Mouse (Mus musculus) Patski (cell line): Measurements from ENCODE around the gene Ms4a2. TPM values are rescaled to one million over a fixed set of nuclear protein-coding genes. Genes with fewer than 3 reads are reported as not detected.

ENCODE experiments used
- ATAC-seq: fragments of 100-300 bp; one replicate; pipeline ENCODE4 v1.8.0; 2021
- CTCF ChIA-PET: fragments of 350-600 bp; sonication (Branson Sonifier 250); formaldehyde crosslinking; loops from one replicate; lab custom pipeline; 2022; ENCODE audit warnings: inconsistent platforms; lab: Charles Lee
- POLR2A ChIA-PET: fragments of 350-600 bp; sonication (Branson Sonifier 250); formaldehyde crosslinking; loops from one replicate; lab custom pipeline; 2022; ENCODE audit warnings: antibody characterized with exemption, inconsistent platforms; lab: Charles Lee
- DNase-seq: peaks from one replicate; pipeline ENCODE4 v3.0.0-alpha.2; 2011; ENCODE audit warnings: low read depth, low spot score
- H3K27me3 ChIP-seq: fragments of 371-371 bp; one replicate; pipeline ENCODE4 v1.5.1; 2021
- CTCF ChIP-seq: fragments of 100-300 bp; IDR thresholded peaks from one replicate; pipeline ENCODE4 v1.5.1; 2021
- in situ Hi-C: fragments of 300-500 bp; cut with MboI; formaldehyde crosslinking; loops from 3 replicates; pipeline ENCODE4 v1.11.1; 2018; ENCODE audit warnings: low pct_unique_long_range_greater_than_20kb, mixed read lengths
- polyA plus RNA-seq: library from polyadenylated mRNA; unstranded; gene quantifications from one replicate; pipeline ENCODE4 v1.2.3, GENCODE M21; 2021

The Ms4a2 gene
- 89.6 TPM for polyA plus RNA-seq

GRCm38 (mm10) chr19:11623551-11623950 lies at the start of gene Ms4a2:
Ms4a2 (minus strand) TSS chr19:11623719.
- ChIA-PET CTCF (interaction anchor here (1.3 to 1.7 kb wide), 3 partner anchors 9 to 144 kb away, joined by 3 to 4 read pairs (median 3); no protein-coding TSS in a partner anchor), POLR2A (no interaction called here)
- DNase-seq (no peak), ATAC-seq (peak; percentile 27)
- H3K27me3 ChIP-seq: no peaks in the 10 kb centered on the region
- in situ Hi-C loops: no loop called here
- no peak for TF ChIP-seq CTCF

GRCm38 (mm10) chr19:11661562-11661961 lies 38.0 kb upstream of the Ms4a2 start:
- in situ Hi-C loops: no loop called here
- CTCF ChIA-PET: no interaction called here
- no peak for TF ChIP-seq CTCF
- ATAC-seq (no peak), DNase-seq (no peak)
- POLR2A ChIA-PET: no interaction called here
- no peaks in the 10 kb centered on the region for H3K27me3 ChIP-seq

GRCm38 (mm10) chr19:11660459-11660858 lies 36.9 kb upstream of the Ms4a2 start, which contains the start of gene Oosp2:
Oosp2 (minus strand) TSS chr19:11660559.
- no peak for DNase-seq
- POLR2A ChIA-PET: no interaction called here
- CTCF ChIA-PET: no interaction called here
- no peak for TF ChIP-seq CTCF
- no peaks in the 10 kb centered on the region for H3K27me3 ChIP-seq
- in situ Hi-C loops: no loop called here
- ATAC-seq: no peak

DNA sequence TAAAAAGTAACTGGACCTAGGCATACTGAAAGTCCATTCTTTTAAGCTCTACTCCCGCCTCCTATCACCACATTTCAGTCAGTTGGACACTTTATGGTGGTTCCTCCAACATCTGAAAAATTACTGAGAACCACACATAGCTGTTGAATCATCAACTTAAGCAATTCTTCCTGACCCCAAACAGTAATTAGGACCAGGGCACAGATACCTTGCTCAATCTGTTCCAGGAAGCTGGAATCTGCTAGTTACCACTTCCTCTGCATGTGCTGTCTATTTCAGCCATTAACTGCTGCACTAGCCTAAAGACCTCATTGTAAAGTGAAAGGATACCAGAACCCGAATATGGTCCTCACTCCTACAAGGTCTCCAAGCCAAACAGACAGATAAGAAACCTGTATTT lies 35.6 kb upstream of the Ms4a2 start:
- DNase-seq (no peak), ATAC-seq (no peak)
- TF ChIP-seq CTCF: no peak
- ChIA-PET POLR2A (no interaction called here), CTCF (interaction anchor here (1.8 kb wide), 1 partner anchor 10 kb away, joined by 6 read pairs; no protein-coding TSS in a partner anchor)
- in situ Hi-C loops: no loop called here
- no peaks in the 10 kb centered on the region for H3K27me3 ChIP-seq

DNA sequence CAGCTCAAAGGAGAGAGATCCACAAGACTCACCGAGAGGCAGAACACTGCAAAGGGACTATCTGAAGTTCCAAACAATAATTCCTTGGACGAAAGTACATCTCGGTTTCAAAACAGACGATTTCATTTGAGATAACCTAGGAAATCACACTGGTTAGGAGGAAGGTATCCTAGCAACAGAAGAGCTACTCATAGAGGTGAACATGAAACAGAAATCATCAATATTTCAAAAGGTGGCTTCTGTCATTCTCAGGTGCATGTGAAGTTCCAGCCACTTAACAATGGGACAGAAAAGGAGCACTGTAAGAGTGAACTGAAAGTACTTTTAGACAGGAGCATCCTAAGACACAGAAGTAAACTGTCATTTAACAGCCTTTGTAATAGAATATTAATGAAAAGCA lies 26.0 kb upstream of the Ms4a2 start:
- CTCF ChIA-PET: interaction anchor here (1.5 to 2.6 kb wide), 2 partner anchors 9 to 10 kb away, joined by 3 to 6 read pairs; partner anchors contain the start of gene Ms4a3
- POLR2A ChIA-PET: no interaction called here
- DNase-seq (no peak), ATAC-seq (no peak)
- TF ChIP-seq CTCF: no peak
- in situ Hi-C loops: no loop called here
- H3K27me3 ChIP-seq: no peaks in the 10 kb centered on the region

- no peaks in the 10 kb centered on the region for H3K27me3 ChIP-seq
- ChIA-PET POLR2A (no interaction called here), CTCF (interaction anchor here (0.9 kb wide), 1 partner anchor 11 kb away, joined by 3 read pairs; no protein-coding TSS in a partner anchor)
- in situ Hi-C loops: no loop called here
- TF ChIP-seq CTCF: no peak
- no peak for ATAC-seq
- DNase-seq: no peak
Observed at GRCm38 (mm10) chr19:11646166-11646565, 22.6 kb upstream of the Ms4a2 start.

- DNase-seq: no peak
- in situ Hi-C loops: no loop called here
- H3K27me3 ChIP-seq: no peaks in the 10 kb centered on the region
- no peak for TF ChIP-seq CTCF
- ChIA-PET POLR2A (no interaction called here), CTCF (interaction anchor here (1.3 kb wide), 1 partner anchor 8 kb away, joined by 3 read pairs; no protein-coding TSS in a partner anchor)
- no peak for ATAC-seq
Observed at GRCm38 (mm10) chr19:11640732-11641131, 17.2 kb upstream of the Ms4a2 start, which contains the start of gene Ms4a3. Ms4a3 (minus strand) TSS chr19:11640851.

GRCm38 (mm10) chr19:11639038-11639437 lies 15.5 kb upstream of the Ms4a2 start:
- TF ChIP-seq CTCF: no peak
- DNase-seq (no peak), ATAC-seq (peak; percentile 91)
- in situ Hi-C loops: no loop called here
- no peaks in the 10 kb centered on the region for H3K27me3 ChIP-seq
- ChIA-PET CTCF (interaction anchor here (1.0 kb wide), 1 partner anchor 26 kb away, joined by 3 read pairs; no protein-coding TSS in a partner anchor), POLR2A (no interaction called here)

GRCm38 (mm10) chr19:11635572-11635971 lies 12.1 kb upstream of the Ms4a2 start:
- no peaks in the 10 kb centered on the region for H3K27me3 ChIP-seq
- in situ Hi-C loops: no loop called here
- no peak for DNase-seq
- no peak for ATAC-seq
- CTCF ChIA-PET: no interaction called here
- POLR2A ChIA-PET: no interaction called here
- TF ChIP-seq CTCF: no peak

DNA sequence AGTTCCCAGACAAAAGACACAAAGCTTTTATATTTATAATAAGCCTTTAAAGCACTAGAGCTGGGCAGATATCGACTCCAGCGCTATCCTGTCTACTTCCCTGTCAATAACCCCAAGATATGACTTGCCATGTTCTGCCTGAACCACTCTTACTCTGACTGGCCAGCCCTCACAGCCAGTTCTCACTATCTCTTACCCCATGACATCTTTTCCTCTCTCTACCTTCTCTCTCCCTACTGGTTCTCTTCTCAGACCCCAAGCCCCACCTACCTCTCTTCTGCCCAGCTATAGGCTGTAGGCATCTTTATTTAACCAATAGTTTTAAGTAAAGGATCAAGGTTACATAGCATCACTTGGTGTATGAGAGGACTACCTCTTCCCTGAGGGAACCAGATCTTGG lies 10.8 kb upstream of the Ms4a2 start:
- no peak for DNase-seq
- ATAC-seq: no peak
- no peak for TF ChIP-seq CTCF
- no peaks in the 10 kb centered on the region for H3K27me3 ChIP-seq
- ChIA-PET CTCF (interaction anchor here (0.7 to 1.8 kb wide), 2 partner anchors 9 to 28 kb away, joined by 3 to 4 read pairs; no protein-coding TSS in a partner anchor), POLR2A (interaction anchor here (0.6 kb wide), 1 partner anchor 1065 kb away, joined by 3 read pairs; no protein-coding TSS in a partner anchor)
- in situ Hi-C loops: no loop called here

DNA sequence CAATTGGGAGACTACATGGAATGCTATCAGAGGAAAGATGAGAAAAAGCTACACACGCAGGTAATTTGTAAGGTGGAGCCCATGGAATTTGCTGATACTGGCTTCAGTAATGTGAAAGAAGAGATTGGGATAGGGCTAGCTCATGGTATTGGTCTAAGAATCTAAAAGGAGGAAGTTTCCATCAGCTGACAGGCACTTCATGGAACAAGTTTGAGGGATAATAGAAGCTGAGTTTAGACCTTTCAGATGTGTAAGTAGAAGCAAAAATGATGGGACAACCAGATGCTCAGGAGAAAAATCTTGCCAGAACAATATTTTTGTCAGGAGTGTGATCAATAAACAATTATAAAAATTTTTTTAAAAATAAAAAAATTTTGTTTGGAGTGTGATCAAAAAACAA lies 10.2 kb upstream of the Ms4a2 start:
- ChIA-PET POLR2A (interaction anchor here (0.7 kb wide), 1 partner anchor 202 kb away, joined by 3 read pairs; no protein-coding TSS in a partner anchor), CTCF (interaction anchor here (1.8 kb wide), 1 partner anchor 10 kb away, joined by 4 read pairs; no protein-coding TSS in a partner anchor)
- in situ Hi-C loops: no loop called here
- no peak for ATAC-seq
- TF ChIP-seq CTCF: no peak
- no peak for DNase-seq
- no peaks in the 10 kb centered on the region for H3K27me3 ChIP-seq
